Mouse (Mus musculus): Measurements from ENCODE around the gene Sema3b.
A peak's percentile ranks its signal among the peaks of the same experiment; 100 is the strongest.

- TF ChIP-seq POLR2A (IDR thresholded peaks at IDR 0.05; ENCODE audit: borderline replicate concordance, insufficient read depth, low read length) (peak; percentile 72; the same call in 1 of the 2 replicates), CTCF (IDR thresholded peaks at IDR 0.05; ENCODE audit: borderline replicate concordance, insufficient read depth, low read depth, low read length) (no peak)
These were observed 28.3 kb downstream of the Sema3b start, which contains the start of gene Hyal3 for GRCm38 (mm10) chr9:107580501-107581317.
